Mouse (Mus musculus): ENCODE measurements at regions not wholly inside any gene's neighbourhood (a gene's known extent, or its start where the extent isn't known, plus 50 kb on each side); places are given as distances from the start of the nearest gene placed in this dataset.

DNA sequence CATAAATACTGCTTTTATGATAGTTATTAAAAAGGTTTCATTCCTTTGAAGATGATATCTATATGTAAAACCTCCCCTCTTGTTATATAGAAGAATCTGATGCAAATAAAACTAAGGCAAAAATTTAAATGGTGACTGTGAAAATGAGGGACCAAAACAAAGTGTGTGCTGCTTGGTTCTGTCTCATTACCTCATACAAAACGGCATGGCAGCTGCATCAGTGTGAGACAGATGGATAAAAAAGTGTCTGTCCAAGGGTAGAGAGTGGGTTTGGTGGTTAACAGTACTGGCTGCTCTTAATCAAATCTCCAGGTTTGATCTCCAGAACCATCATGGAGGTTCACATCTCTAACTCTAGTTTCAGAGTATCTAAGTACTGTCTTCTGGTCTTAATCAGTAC is 701.9 kb upstream of the Impad1 start:
- Histone ChIP-seq H3K4me1 (replicated peaks) (no peaks in the 10 kb centered on the region), H3K9ac (no peak overlapping the region), H3K36me3 (no peaks in the 10 kb centered on the region), H3K27me3 (no peaks in the 10 kb centered on the region), H3K4me2 (no peak overlapping the region), H3K9me3 (replicated peaks) (no peaks in the 10 kb centered on the region), H3K4me3 (replicated peaks) (no peak overlapping the region), H3K27ac (no peak overlapping the region)
- no peak for ATAC-seq (ENCODE audit: low read depth)
- 51% methylated on average over 1 of the region's 1 CpGs for whole genome bisulfite sequencing (ENCODE audit: insufficient replicate concordance)
- DNase-seq, result no peak

DNA sequence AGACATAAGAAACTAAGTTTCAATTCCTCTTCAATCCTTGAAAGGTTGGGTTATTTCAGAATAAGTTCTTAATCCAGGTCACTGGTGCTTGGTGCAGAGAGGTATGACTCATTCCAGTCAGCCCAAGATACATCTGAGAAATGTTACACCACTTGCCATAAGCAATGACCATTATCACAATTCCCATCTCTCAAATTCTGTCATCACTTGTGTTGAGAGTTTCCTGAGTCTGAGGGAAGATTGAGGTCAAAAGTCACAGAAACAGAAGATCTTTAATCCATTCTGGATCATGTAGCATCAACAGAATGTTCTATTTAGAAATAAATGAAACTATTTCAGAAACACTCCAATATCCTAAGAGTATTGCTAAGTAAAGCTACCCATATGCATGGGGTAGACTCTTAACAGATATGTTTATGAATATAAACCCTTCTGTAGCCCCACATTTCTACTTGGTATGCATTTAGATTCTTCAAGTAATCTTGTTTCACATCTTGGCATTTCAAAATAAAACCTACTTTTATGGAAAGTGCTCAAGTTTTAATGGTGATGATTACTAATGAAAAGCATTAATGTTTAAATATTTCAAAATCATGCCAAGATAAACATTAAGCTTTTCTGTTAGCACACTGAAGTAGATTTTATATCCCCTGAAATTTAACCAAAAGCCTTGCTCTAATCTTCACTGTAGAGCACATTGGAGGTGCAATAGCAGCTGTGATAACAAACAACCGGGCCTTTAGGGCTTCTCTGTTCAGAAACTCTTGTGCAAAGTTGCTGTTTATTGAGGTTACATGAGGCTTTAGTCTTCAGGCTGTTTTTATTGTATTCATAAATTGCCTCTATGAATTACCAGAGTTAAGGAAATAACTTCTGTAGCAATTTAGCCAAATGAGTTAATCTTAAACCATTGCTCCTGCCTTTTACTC is 701.2 kb upstream of the Impad1 start:
- Histone ChIP-seq H3K27me3 (no peaks in the 10 kb centered on the region), H3K4me1 (replicated peaks) (no peaks in the 10 kb centered on the region), H3K27ac (no peak overlapping the region), H3K9ac (no peak overlapping the region), H3K9me3 (replicated peaks) (no peaks in the 10 kb centered on the region), H3K4me3 (replicated peaks) (no peak overlapping the region), H3K4me2 (no peak overlapping the region), H3K36me3 (no peaks in the 10 kb centered on the region)
- WGBS (ENCODE audit: insufficient replicate concordance), result 50% methylated on average over 1 of the region's 1 CpGs
- DNase-seq (no peak), ATAC-seq (ENCODE audit: low read depth) (no peak)

DNA sequence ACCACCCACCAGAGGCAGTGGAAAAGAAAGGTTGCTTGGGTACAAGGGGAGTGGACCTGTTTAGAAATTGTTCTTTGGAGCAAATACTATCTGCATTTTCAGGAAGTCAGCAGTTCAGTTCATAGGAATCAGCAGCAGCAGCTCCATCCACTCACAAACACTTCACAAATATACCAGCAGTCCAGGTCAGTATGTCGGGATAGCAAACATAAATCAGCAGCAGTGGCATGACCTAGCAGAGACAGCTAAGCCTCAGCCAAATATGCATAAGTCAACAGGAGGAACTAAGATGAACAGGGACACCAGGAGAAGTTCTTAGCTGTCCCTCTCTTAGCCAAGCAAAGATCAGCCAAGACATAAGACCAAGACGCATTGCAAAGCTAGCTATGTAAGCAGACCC is 693.6 kb upstream of the Impad1 start:
- no peak overlapping the region for H3K9ac ChIP-seq
- H3K4me3 ChIP-seq (replicated peaks), result no peak overlapping the region
- H3K36me3 ChIP-seq, result no peaks in the 10 kb centered on the region
- WGBS (ENCODE audit: insufficient replicate concordance), result 46% methylated on average over 2 of the region's 2 CpGs
- no peaks in the 10 kb centered on the region for H3K9me3 ChIP-seq (replicated peaks)
- no peaks in the 10 kb centered on the region for H3K27me3 ChIP-seq
- no peaks in the 10 kb centered on the region for H3K4me1 ChIP-seq (replicated peaks)
- H3K4me2 ChIP-seq, result no peak overlapping the region
- no peak for DNase-seq
- no peak overlapping the region for H3K27ac ChIP-seq
- ATAC-seq (ENCODE audit: low read depth), result no peak

DNA sequence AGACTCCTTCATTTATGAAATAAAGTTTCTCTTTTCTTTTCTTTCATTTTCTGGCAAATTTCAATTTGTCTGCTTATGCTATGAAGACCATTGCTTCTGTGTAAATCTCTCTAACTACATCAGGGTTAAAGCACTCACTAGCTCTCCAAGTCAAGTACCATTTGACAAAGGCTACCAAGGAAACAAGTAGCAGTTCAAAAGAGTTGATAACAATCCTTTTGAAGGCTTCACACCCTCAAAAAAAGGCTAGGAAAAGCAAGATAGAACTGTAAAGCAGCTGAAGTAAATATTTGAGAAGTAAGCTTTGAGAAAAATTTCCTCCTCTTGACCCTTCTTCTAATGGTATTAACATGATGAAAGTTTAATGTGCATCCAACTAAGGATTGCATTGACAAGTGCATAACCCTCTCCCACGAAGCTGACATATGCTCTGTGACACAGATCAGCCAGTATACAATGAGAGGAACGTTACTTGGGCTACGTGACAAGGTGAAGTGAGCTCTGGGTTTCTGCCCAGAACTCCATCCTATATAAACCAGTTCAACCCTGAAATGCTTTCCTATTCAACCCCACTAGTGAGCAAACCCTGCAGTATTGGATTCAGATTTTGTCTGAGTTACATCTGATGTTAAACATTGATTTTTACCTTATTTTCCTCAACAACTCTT is 678.9 kb upstream of the Impad1 start:
- WGBS (ENCODE audit: insufficient replicate concordance), result 48% methylated on average over 3 of the region's 3 CpGs
- Histone ChIP-seq H3K36me3 (no peaks in the 10 kb centered on the region), H3K27me3 (no peaks in the 10 kb centered on the region), H3K4me2 (no peak overlapping the region), H3K4me3 (replicated peaks) (no peak overlapping the region), H3K9ac (no peak overlapping the region), H3K9me3 (replicated peaks) (no peaks in the 10 kb centered on the region), H3K4me1 (replicated peaks) (no peaks in the 10 kb centered on the region), H3K27ac (no peak overlapping the region)
- no peak for ATAC-seq (ENCODE audit: low read depth)
- DNase-seq, result no peak

DNA sequence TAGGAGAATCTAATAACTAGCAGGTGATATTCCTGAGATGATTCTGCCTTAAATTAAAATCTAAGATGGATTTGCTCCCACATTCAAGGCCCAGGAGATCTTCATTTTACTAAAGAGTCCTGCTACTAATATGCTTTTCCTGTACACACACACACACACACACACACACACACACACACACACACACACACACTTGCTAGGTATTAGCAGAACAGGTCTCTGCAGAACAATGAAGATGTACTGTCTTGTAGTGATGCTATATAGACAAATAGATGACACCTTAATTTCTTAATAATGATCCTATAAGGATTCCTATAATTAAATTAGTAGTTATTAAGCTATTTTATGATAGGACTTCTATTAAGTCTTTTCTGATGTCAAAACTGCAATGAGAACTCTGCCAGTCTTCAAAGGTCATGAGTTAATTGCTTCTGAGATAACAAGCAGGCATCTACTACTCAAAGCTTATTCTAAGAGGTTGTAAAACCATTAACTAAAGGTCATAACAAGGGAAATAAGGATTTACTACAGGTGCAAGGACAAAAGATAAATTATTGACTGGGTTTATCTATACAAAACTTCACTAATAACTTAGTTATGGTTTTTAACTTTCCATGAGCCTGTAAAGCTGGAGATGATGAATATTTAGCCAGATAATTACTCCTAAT is 666.0 kb upstream of the Impad1 start:
- H3K9me3 ChIP-seq (replicated peaks), result no peaks in the 10 kb centered on the region
- no peak overlapping the region for H3K27ac ChIP-seq
- no peaks in the 10 kb centered on the region for H3K36me3 ChIP-seq
- H3K4me2 ChIP-seq, result no peak overlapping the region
- no peak overlapping the region for H3K4me3 ChIP-seq (replicated peaks)
- DNase-seq, result no peak
- H3K27me3 ChIP-seq, result no peaks in the 10 kb centered on the region
- H3K4me1 ChIP-seq (replicated peaks), result no peaks in the 10 kb centered on the region
- ATAC-seq (ENCODE audit: low read depth), result no peak
- H3K9ac ChIP-seq, result no peak overlapping the region

DNA sequence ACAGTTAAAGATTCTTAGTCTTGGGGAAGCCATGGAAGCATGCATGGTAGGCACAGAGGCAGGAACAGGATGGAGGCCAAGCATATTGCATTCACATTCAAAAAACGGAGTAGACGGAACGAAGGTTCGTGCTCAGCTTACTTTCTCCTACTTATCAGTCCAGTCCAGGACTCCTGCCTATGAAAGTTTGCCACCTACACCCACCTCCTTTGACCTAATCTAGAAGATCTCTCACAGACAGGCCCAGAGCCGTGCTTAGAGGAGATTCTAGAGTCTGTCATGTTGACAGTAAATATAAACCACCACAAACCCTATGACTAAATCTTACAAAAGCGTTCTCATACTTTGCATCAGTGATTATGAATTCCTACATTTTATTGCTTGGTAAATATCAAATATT is 657.3 kb upstream of the Impad1 start:
- H3K4me2 ChIP-seq, result no peak overlapping the region
- no peaks in the 10 kb centered on the region for H3K27me3 ChIP-seq
- no peak overlapping the region for H3K4me3 ChIP-seq (replicated peaks)
- no peaks in the 10 kb centered on the region for H3K36me3 ChIP-seq
- H3K4me1 ChIP-seq (replicated peaks), result no peaks in the 10 kb centered on the region
- no peak overlapping the region for H3K9ac ChIP-seq
- peak; percentile 81 for ATAC-seq (ENCODE audit: low read depth)
- no peak overlapping the region for H3K27ac ChIP-seq
- no peaks in the 10 kb centered on the region for H3K9me3 ChIP-seq (replicated peaks)
- DNase-seq, result no peak
- 57% methylated on average over 6 of the region's 6 CpGs for WGBS (ENCODE audit: insufficient replicate concordance)

DNA sequence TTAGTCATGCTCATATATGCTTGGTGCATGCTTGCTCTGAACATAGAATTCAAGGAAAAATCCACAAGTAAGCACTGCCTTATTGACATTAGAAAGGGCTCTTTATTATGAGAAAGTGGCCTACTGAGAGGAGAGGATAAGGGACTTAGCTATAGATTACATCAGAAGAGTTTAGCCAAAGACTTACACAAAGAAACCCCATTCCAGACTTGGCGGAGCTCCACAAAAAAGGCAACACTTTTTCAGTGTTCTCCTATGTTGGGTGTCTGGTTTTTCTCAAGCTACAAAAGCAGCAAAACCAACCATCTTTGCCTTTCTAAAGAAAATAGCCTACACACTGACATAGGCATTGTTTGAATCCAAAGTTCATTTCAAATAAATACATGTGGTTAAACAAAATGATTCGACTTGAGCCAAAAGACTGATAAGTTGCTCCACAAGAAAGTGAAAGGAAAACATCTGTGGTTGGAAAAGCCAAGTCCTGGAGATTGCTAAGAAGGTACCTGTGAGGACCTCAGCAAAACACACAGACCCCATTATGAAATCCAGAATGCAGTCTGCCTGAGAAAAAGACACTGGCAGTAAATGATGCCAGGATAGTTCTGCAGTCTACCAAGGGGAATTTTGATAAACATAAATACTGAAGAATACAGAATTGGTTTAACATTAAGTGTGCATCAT is 648.3 kb upstream of the Impad1 start:
- Histone ChIP-seq H3K27ac (no peak overlapping the region), H3K36me3 (no peaks in the 10 kb centered on the region), H3K4me3 (replicated peaks) (no peak overlapping the region), H3K4me2 (no peak overlapping the region), H3K9me3 (replicated peaks) (no peaks in the 10 kb centered on the region), H3K4me1 (replicated peaks) (no peaks in the 10 kb centered on the region), H3K9ac (no peak overlapping the region), H3K27me3 (no peaks in the 10 kb centered on the region)
- WGBS (ENCODE audit: insufficient replicate concordance), result 59% methylated on average over 2 of the region's 2 CpGs
- DNase-seq (no peak), ATAC-seq (ENCODE audit: low read depth) (no peak)

DNA sequence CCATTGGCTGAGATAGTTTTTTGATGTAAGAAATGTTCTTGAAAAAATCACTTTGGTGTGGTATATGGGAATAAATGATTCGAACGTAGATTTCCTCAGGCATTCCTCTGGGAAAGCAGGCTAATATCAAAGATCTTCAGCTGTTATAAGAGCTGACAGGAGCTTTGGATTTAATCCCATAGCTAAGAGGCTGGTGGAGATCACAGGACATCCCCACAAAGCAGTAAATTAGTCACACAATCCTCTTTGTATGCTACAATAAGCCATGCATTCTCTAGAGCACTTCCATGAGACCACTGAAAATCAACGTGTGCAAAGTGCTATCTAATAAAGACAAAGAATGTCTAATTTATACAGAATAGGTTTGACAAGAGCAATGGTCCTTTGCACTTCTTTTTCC is 643.9 kb upstream of the Impad1 start:
- Histone ChIP-seq H3K4me3 (replicated peaks) (no peak overlapping the region), H3K9me3 (replicated peaks) (no peaks in the 10 kb centered on the region), H3K36me3 (no peaks in the 10 kb centered on the region), H3K27ac (no peak overlapping the region), H3K9ac (no peak overlapping the region), H3K4me2 (no peak overlapping the region), H3K4me1 (replicated peaks) (no peaks in the 10 kb centered on the region), H3K27me3 (no peaks in the 10 kb centered on the region)
- ATAC-seq (ENCODE audit: low read depth) (no peak), DNase-seq (no peak)
- WGBS (ENCODE audit: insufficient replicate concordance), result 48% methylated on average over 3 of the region's 3 CpGs
